Mouse (Mus musculus) urinary bladder, postnatal 36 days (tissue): ENCODE data around the gene Sfn.
"Not testable (repeated sequence)": the region's sequence is repeated elsewhere in the genome, so short reads cannot be mapped to it uniquely, and the experiment has no call there.

Experiments
- DNase-seq, 2 experiments: peaks; one replicate each; pipeline ENCODE4 v3.0.0; 2022; ENCODE audit warnings: low spot score in 2 of 2, mixed read lengths in 1 of 2

The Sfn gene

DNA sequence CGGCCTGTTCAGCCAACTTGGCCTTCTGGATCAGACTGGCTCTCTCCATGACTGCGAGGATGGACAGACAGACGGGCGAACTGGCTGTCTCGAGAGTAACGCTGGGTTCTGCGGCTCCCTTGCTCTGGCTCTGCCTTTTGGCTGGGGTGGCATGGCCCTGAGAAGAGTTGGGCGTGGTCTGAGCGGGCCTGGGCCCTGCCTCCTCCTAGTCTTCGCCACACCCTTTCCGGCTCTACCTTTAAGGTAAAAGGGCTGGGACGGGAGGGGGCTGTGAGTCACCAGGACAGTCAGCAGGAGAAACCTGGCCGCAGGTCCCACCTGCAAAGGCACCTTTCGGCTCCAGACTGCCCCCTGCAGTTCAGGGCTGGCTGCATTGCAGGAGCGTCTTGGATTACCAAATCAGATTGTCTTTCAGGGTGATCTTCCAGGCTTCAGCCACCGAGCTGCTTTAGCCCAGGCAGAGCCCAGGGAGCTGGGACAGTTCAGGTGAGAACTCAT, at the start of gene Sfn:
Sfn (minus strand) TSS at position 448 of the 498 bp plus-strand sequence.
- DNase-seq, result peak; percentile 78 to 87

DNA sequence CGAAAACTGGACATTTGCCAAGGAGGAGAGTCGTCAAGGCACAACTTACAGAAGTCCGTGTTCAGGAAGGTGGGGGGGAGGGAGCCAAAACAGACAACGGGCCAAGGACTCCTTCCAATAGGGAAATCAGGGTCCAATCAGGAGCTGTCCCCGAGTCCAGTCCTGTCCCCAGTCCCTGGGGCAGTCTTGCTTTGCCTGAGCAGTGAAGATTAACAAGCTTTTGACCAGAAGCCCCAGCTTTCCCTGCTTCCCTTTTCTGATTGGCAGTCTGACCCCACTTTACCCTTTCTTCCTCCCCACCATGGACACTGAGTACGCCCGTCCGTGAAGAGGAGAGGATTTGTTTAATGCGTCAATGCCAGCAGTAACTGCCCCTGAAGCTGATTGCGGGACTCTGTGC, 49.5 kb upstream of the Sfn start:
- DNase-seq, result no peak

DNA sequence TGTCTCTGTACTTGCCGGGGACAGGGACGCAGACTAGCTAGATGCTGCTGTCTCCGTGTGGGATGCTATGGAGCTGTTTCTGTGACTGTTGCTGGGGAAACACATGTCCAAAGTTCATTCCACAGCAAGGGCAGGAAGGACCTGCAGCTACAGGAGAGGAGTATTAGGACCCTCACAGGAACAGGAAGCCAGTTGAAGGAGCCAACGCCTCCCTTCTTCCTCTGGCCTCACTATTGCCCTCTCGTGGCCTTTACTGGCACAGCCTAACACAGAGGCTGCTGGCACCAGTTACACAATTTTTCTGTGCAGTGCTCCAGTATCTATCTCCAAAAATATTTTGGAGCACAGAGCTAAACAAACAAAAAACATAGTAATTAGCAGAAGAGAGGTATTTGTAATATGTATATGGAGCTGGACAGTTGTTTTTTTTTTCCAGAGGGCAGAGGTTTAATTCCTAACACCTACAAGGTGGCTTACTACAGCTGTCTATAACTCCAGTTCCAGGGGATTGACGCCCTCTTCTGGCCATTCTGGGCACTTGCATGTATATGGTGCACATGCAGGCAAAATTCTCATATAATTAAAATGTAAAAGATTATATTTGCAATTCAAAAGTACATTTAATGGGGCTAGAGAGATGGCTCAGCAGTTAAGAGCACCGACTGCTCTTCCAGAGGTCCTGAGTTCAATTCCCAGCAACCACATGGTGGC, 48.2 kb upstream of the Sfn start, which contains the start of gene Zdhhc18:
Zdhhc18 (minus strand) TSS at position 166 of the 711 bp plus-strand sequence.
- DNase-seq, result peak; percentile 61 to 79

DNA sequence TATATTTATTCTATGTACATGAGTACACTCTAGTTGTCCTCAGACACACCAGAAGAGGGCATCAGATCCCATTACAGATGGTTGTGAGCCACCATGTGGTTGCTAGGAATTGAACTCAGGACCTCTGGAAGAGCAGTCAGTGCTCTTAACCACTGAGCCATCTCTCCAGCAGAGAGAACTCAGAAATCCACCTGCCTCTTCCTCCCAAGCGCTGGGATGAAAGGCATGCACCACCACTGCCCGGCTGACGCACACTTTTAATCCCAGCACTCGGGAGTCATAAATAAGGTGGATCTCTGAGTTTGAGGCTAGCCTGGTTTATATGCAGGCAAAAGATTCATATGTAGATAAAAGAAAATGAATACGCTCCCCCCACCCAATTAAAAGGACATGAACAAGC, 47.5 kb upstream of the Sfn start:
- DNase-seq, result not testable (repeated sequence)

DNA sequence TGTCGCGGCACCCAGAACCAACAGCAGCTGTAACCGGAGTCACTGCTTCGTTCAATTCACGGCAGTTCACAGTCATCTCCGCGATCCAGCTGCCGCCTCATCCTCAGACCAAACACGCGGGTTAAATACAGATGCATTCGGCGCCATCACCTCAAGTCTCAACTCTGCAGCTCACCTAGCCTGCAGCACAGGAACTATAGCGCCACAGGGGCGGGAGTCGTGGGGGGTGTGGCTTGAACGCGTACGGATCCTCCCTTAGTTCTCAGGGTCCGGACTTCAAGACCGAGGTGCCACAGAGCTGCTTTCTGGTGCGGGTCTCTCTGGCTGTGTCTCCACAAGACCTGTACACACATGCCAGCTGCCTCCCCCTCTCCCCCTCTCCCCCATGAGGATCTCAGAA, 43.7 kb upstream of the Sfn start:
- no peak for DNase-seq

DNA sequence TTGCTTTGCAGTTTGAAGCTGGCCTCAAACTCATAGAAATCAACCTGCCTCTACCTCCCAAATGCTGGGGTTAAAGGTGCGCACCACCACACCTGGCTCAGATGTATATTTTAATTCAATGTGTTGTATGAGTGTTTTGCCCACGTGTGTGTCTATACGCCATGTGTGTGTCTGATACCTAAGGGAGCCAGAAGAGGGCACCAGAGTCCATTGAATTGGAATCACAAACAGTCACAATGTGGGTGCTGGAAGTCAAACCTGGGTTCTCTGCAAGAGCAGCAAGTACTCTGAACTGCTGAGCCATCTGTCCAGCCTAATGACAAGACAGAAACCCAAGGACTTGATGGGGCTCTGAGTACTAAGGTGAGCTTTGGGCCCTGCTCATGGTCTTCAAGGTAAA, 43.2 kb upstream of the Sfn start:
- DNase-seq, result no peak

DNA sequence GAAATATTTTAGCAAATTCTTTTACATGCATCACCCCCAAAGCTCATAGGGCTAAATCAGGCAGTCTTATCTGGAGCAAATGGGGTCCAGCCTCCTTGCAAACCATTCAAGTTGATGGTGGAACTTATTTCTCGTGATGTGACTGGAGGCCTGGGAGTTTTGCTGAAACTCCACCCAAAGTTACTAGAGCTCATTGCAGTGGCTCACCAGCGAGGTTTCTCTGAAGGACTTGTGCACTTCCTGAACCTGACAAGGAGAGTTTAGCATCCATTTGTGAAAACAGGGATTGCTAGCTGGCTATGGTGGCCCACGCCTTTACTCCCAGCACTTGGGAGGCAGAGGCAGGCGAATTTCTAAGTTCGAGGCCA, 32.1 kb upstream of the Sfn start:
- no peak for DNase-seq

DNA sequence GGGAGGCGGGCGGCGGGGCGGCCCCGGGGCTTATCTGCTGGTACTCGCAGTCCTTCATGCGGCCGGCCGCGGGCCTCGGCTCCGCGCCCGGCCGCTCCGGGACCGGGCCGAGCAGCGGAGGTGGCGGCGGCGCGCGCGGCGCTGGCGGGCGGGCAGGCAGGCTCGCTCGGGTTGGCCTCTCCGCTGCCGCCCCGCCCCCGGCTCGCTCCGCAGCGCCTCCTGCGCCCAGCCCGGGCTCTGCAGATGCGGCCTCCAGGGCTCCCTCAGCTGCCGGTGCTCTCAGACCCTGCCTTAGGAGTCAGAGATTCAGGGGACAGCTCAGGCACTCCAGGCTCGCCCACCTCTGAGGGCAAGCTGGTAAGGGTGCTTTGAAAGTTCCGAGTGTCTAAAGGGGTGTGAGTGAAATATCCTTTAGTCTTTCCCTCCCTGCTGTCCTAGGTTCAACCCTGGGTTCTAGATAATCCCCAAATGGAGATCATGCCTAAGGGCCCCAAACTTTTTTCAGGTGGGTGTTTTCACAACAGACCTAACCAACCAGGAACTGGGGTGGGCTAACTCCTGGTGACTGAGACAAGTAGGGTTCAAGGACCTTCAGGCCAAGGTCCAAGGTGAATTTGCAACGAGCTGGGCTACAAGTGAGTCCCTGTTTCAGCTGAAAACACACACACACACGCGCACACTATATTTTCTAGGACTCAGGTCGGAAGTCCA, 31.5 kb upstream of the Sfn start:
- DNase-seq, result peak; percentile 84 to 88

DNA sequence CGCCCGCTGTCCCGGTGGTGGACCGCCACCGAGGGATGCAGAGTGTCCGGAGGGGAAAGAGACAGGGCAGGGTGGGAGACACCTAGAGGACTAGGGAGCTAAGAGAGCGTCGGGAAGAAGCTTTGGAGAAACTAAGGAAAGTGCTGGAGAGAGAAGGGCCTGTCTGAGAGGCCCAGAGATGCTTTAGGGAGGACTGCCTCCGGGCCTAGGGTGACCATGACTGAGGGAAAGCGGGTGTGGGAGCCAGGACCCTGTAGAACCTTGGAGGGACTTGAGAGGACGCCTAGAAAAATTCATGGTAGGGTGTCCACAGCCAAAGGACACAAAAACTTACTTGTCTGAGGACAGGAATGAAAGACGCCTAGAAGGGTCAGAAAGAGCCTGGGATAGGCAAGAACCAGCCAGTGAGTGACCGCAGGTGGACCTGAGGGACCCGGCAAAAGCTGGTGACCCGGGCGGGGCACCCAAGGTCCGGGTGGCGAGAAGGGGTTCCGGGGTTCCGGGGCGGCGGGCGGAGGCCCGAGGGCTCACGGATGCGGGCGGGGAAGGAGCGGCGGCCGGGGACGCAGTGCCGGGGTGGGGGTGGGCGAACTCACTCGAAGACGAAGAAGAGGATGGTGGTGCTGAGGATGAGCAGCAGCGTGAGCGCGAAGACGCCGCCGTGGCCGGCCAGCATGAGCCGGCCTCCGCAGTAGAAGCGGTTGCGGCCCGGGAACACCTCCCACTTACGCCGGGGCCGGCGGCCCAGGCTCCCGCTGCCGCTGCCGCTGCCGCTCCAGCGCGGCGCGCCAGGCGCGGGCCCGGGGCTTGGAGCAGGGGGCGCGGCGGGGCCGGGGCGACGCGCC, 30.7 kb upstream of the Sfn start:
- DNase-seq, result no peak

DNA sequence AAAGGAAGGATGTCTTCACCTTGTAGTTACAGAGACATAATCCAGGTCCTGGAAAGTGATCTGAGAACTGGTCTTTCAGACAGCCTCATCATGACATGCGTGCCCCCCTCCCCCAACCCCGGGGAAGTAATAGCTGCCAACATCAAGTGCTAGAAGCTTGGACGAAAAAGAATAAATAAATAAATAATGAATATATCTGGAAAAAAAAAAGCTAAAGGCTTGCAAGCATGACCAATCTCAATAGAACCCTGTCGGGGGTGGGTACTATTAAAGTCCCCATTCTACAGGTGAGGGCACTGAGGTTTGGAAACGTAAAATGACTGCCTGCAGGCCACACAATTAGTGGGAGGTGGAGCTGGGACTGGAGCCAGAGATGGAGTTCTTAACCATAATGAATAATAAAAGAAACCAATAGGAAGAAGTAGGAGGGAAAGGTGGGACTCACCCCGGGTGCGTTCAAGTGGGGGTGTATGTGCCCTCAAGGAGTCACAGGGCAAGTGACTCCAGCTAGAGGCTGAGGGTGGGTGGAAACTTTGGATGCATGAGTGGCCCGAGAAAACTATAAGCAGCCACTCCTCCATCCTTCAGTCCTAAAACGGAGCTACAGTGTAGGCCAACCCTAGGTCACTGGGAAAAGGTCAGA, 29.9 kb upstream of the Sfn start:
- DNase-seq, result no peak

DNA sequence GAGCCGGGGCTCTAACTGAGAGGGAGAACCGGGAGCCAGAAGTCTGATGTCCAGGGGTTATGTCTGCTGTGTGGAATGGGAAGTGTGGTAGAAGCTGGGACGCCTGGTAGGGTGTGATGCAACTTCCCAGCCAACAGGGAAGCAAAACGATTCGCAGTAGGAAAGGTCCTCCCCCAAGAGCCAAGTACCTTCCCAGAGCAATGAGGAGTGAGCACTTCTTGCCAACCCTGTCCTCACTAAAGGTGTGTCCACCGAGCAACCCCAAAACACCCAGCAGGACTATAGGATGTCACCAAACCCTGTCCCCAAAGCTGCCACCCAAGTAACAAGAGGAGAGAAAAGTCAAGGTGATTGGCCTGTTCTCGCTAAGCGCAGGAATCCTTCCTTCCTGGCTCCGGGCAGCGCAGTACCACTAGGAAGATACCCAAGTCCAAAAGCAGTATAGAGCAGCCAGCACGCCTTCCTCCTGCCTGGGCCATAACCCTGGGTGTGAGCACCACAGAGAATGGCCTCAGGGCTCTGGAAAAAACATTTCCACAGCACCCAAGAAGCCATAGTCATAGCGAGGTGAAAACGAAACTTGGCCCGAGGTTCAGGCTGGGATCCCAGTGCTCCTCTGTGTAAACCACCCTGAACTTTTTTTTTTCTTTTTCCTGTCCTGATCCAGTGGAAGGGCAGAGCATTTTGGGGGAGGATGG, 29.3 kb upstream of the Sfn start:
- DNase-seq, result no peak

DNA sequence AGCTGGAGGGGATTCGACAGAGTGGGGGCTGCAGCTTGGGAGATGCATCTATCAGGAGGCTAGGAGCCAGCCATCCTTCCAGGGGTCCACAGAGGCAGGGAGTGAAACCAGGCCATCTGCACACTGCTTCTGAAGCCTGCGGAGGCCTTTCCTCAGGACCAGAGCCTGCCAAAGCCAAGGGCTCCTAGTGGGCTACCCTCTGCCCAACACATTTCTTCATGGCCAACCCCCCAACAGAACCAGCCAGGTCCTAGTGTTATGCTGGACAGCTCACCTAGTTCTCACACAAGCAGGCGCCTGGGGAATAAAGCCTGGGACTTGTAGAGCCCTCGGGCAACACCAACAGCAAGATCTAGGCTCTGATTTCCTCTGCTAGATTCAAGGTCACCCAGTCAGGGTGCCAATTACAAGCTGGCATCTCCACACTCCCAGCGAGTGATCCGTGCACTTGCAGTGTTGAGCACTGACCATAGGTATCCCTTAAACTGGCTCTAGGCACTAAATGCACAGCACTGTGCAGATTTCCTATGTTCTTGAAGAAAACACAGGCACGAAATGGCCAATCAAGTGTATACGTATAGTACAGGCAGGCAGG, 28.5 kb upstream of the Sfn start:
- DNase-seq, result no peak

DNA sequence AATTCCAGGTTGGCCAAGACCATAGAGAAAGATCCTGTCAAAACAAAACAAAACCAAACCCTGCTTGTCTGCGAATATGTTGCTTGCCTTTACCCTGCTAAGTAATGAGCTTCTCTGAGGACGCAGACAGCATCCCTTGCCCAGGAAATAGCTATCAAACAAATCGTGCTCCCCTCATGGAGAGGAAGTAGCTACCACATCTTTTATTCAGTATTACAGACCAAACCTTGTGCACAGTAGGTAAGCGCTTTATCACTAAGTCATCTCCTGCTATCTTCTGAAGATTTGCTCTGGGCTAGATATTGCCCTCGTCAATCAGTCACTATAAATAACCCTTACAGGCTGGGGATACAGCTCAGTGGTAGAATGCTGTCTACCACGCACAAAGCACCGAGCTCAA, 27.2 kb upstream of the Sfn start:
- no peak for DNase-seq

DNA sequence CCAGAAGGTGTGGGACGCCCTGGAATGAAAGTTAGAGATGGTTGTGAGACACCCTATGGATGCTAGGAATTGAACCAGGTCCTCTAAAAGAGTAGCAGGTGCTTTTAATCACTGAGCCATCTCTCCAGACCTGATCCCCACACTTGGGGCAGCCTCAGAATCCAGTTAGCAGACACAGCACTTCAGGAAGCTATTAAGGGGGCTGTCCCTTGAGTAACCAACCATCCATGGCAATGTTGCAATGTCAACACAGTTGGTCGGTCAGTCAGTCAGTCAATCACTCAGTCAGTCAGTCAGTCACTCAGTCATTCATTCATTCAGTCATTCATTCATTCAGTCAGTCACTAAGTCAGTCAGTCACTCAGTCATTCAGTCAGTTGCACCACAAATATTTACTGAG, 26.5 kb upstream of the Sfn start:
- DNase-seq, result no peak

DNA sequence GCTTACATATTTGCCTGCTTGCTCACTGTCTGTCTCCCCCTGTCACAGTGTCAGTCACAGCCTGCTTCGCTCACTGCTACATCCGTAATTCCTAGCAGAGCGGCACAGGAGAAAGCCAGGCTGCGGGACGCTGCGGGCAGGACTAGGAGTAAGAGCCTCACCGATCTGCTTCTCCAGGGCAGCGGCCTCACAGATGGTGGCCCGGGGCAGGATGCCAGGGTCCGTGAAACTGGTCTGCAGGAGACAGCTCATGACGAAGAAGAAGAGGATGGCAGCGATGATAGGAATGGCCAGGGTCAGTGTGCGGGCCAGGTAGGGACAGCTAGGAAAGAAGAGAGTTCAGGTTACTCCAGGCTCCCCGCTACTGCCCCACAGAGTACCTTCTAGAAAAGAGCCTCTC, 25.1 kb upstream of the Sfn start:
- no peak for DNase-seq

DNA sequence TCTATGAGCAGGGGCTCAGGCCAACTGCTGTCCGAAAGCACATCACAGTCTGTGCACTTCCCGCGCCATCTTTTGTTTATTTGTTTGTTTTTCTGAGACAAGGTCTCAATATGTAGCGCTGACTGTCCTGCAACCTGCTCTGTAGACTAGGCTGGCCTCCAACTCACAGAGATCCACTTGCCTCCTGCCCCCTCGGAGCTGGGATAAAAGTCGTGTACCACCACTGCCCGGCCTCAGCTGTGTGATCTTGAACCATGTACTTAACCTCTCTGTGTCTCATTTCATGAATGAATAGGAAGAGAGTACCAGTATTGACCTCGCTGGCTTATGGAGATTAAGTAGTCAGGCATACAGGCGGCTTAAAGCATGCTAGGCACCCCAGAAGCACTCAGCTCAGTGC, 24.7 kb upstream of the Sfn start:
- no peak for DNase-seq

DNA sequence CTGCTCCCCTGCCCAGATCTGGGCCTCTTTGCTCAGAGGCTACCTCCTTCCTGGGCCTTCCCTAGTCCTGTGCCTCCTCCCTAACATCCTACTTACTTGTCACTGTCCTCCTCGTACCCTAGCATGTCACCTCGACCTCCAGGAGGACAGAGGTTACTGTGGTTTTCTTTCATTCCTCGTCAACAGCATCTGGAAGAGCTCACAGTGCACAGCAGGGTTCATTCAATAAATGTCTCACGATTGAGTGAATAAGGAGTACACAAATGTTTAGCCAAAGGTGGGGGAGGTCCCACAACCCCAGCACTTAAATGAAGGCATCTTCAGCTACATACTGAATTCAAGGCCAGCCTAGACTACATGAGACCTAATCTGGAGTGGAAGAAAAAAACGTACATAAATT, 24.3 kb upstream of the Sfn start:
- DNase-seq, result no peak

DNA sequence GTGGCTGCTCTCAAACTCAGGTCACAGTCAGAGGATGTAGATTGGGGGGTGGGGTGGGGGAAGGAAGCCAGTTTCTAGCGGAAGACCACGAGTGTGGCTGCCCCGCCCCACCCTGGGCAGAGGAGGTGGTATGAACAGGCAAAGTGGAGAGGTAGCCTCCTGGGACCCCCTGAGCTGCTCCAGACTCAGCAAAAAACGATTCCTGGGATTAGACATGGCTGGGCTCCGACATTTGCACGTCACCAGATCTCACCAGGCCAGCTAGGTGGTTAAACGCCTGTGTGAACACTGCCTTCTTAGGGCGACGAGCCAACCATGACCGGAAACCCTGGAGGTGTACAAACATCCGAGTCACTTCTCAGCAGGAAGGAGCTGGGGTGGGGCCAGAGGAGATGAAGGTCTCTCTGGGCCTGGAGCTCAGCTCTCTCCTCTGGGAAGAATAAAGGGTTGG, 23.7 kb upstream of the Sfn start:
- DNase-seq, result peak in 1 of 2 experiments; percentile 52

DNA sequence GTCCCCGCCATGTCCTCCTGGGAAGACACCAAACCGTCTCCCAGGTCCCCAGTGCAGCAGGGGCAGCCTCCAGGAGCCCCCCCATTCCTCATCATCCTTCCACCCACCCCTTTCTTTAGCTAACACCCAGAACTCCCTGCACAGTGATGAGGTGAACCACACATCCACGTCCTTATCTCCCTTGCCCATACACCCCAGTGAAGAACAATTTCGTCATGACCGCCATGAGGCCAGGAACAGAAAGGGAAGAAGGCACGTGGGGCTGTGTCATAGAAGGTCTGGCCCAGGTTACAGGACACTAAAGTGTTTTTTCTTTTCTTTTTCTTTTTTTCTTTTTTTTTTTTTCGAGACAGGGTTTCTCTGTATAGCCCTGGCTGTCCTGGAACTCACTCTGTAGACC, 22.9 kb upstream of the Sfn start:
- DNase-seq, result no peak

DNA sequence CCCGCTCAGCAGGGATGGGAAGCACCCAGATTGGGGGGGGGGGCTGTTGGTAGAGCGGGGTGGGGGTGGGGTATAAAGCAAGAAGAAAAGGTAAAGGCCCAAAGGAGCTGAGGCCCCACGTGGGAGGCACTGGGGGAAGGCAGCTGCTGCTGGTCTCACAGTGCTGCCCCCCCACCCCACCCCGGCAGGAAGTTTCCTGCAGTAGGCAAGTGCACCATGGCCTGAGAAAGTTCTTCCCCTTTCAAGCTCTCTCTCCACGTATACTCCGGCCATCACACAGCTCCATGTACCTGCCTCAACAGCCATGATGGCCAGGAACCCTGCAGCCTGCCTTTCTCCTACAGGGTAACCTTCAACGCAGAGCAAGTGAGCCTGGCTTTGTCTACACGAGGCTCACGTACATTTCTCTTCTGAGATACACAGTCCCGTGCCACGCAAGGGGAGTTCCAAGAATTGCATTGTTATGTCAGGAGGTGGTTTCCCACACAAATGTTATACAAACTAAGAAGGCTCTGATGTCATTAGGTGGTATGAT, 20.3 kb upstream of the Sfn start:
- no peak for DNase-seq

DNA sequence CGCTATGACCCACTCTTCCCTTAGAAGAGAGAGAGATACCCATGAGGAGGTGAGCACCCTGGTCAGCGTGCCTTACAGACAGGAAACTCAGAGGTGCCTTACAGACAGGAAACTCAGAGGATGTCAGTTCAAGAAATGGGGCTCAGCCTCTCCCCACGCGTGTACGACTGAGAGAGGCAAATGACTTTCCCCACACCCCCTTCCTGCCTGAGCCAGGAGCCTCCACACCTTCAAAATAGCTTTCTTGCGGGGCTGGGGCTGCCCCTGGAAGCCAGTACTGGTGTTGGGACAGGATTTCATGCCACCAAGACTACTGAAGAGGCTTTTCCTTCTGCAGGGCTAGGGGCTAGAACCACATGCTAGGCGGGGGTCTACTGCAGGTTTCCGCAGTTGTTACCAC, 18.7 kb upstream of the Sfn start:
- no peak for DNase-seq
